Mouse (Mus musculus): ENCODE measurements at regions not wholly inside any gene's neighbourhood (a gene's known extent, or its start where the extent isn't known, plus 50 kb on each side); places are given as distances from the start of the nearest gene placed in this dataset.

- no peak for DNase-seq (ENCODE audit: extremely low spot score, low spot score)
Observed at GRCm38 (mm10) chr2:171196472-171196871, 464.9 kb downstream of the Dok5 start.

GRCm38 (mm10) chr2:171192181-171192580 is 460.6 kb downstream of the Dok5 start:
- DNase-seq (ENCODE audit: extremely low spot score, low spot score): no peak

Measured in neural tube, embryonic 10.5 days (tissue).